Mouse (Mus musculus) cortical plate, adult 2 months (tissue): ENCODE measurements at regions not wholly inside any gene's neighbourhood (a gene's known extent, or its start where the extent isn't known, plus 50 kb on each side); places are given as distances from the start of the nearest gene placed in this dataset.

Experiments
- H3K27ac ChIP-seq: fragments of 200-500 bp; 2 replicates; pipeline ENCODE4 v1.5.1; 2012; ENCODE audit warnings: low read length, control low read depth, inconsistent platforms; ENCODE audit not compliant: insufficient read depth
- H3K4me1 ChIP-seq: fragments of 200-500 bp; 2 replicates; pipeline ENCODE4 v1.6.1; 2011; ENCODE audit warnings: low read length; ENCODE audit not compliant: control insufficient read depth, insufficient read depth
- H3K4me3 ChIP-seq: fragments of 200-500 bp; 2 replicates; pipeline ENCODE4 v1.5.1; 2011; ENCODE audit warnings: mild to moderate bottlenecking, low read length, control low read depth; ENCODE audit not compliant: insufficient read depth
- CTCF ChIP-seq: fragments of 200-500 bp; IDR thresholded peaks from 2 replicates; pipeline ENCODE4 v1.5.1; 2011; ENCODE audit warnings: mild to moderate bottlenecking, control low read depth, low read length; ENCODE audit not compliant: insufficient read depth; ENCODE audit errors: extremely low read depth
- POLR2A ChIP-seq: fragments of 200-500 bp; IDR thresholded peaks from 2 replicates; pipeline ENCODE4 v1.6.1; 2011; ENCODE audit warnings: mild to moderate bottlenecking, low read length, control low read depth; ENCODE audit not compliant: insufficient read depth; ENCODE audit errors: extremely low read depth

- Histone ChIP-seq H3K4me1 (no peaks in the 10 kb centered on the region), H3K27ac (no peak overlapping the region), H3K4me3 (no peak overlapping the region)
- no peak for TF ChIP-seq CTCF
- TF ChIP-seq POLR2A: no peak
These were observed 311.6 kb downstream of the Setd4 start for GRCm38 (mm10) chr16:93292181-93292834.

- no peak for TF ChIP-seq POLR2A
- no peak for TF ChIP-seq CTCF
- Histone ChIP-seq H3K27ac (no peak overlapping the region), H3K4me1 (no peaks in the 10 kb centered on the region), H3K4me3 (no peak overlapping the region)
These were observed 315.8 kb downstream of the Setd4 start for GRCm38 (mm10) chr16:93288036-93288435.

- H3K4me3 ChIP-seq: no peak overlapping the region
- TF ChIP-seq CTCF (no peak), POLR2A (no peak)
- no peak overlapping the region for H3K27ac ChIP-seq
- no peaks in the 10 kb centered on the region for H3K4me1 ChIP-seq
These were observed 316.3 kb downstream of the Setd4 start for GRCm38 (mm10) chr16:93287520-93287919.

- no peak overlapping the region for H3K4me3 ChIP-seq
- TF ChIP-seq POLR2A: no peak
- no peak for TF ChIP-seq CTCF
- H3K4me1 ChIP-seq: no peaks in the 10 kb centered on the region
- H3K27ac ChIP-seq: no peak overlapping the region
These were observed 317.0 kb downstream of the Setd4 start for GRCm38 (mm10) chr16:93286816-93287215.

DNA sequence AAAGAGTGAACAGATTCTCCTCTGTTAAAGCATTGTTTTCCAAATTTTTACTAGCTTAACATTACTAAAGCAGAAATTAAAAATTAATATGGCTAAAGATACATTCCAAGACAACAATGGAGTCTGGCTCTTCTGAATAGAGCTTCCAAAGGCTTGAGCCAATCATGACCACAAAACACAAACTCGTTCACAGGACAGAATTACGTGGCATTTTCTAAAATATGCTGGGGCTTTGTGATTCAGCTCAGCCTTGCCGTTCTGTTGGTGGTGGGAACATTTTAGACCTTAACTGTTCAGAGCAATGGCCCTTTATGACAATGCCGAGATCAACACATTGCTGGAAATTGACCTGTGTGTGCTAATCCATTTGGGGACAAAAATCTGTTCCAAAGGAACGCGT lies 318.7 kb downstream of the Setd4 start:
- no peak overlapping the region for H3K4me3 ChIP-seq
- TF ChIP-seq POLR2A (no peak), CTCF (no peak)
- H3K27ac ChIP-seq: no peak overlapping the region
- no peaks in the 10 kb centered on the region for H3K4me1 ChIP-seq

DNA sequence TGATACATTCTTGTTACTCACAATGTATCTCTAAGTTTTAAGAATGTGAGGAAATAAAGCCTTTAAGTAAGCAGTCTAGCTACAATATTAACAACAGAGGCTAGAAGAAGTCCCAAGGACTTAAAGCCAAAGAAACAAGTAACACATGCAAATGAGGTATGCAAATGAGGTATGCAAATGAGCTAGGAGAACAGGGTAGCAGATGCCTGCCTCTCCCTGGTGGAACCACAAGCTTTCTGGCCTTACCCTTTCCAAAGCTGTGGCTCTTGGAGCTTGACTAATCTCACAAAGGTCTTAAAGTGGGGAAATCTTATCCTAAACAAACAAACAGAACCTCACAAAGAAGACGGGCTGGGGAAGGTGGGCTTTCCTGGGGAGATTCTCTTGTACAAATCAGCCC lies 322.1 kb downstream of the Setd4 start:
- TF ChIP-seq POLR2A (no peak), CTCF (no peak)
- Histone ChIP-seq H3K4me1 (no peaks in the 10 kb centered on the region), H3K4me3 (no peak overlapping the region), H3K27ac (no peak overlapping the region)

GRCm38 (mm10) chr16:93272636-93273035 lies 331.2 kb downstream of the Setd4 start:
- H3K4me3 ChIP-seq: no peak overlapping the region
- no peak overlapping the region for H3K27ac ChIP-seq
- H3K4me1 ChIP-seq: no peaks in the 10 kb centered on the region
- TF ChIP-seq POLR2A: no peak
- no peak for TF ChIP-seq CTCF

GRCm38 (mm10) chr16:93272146-93272545 lies 331.7 kb downstream of the Setd4 start:
- Histone ChIP-seq H3K4me1 (no peaks in the 10 kb centered on the region), H3K27ac (no peak overlapping the region), H3K4me3 (no peak overlapping the region)
- TF ChIP-seq POLR2A: no peak
- no peak for TF ChIP-seq CTCF

DNA sequence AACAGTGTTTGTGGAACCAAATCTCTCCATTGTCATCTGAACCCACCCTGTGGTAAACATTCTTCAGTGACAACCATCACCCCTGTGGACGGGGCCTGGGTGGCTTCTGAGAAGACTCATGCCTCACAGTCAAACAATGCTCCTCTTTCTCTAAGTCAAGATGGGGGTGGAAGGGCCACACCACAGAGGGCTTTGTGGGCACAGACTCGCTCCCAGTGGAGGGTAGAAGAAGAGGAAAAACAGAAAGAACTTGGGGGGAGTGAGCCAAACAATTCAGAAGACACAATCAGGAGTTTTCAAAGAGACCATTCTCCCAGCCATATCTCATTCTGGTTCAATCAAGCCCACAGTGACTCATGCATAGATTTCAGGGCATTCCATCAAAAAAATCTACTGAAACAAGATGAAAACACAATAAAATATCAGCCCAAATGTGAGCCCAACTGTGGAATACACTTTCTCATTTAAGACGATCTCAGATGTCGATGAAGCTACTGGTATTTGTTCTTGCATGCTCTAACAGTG lies 339.7 kb downstream of the Setd4 start:
- Histone ChIP-seq H3K4me1 (no peaks in the 10 kb centered on the region), H3K27ac (no peak overlapping the region), H3K4me3 (no peak overlapping the region)
- no peak for TF ChIP-seq POLR2A
- no peak for TF ChIP-seq CTCF

- Histone ChIP-seq H3K4me1 (no peaks in the 10 kb centered on the region), H3K27ac (no peak overlapping the region), H3K4me3 (no peak overlapping the region)
- TF ChIP-seq CTCF (no peak), POLR2A (no peak)
These were observed 340.6 kb downstream of the Setd4 start for GRCm38 (mm10) chr16:93263141-93263815.

DNA sequence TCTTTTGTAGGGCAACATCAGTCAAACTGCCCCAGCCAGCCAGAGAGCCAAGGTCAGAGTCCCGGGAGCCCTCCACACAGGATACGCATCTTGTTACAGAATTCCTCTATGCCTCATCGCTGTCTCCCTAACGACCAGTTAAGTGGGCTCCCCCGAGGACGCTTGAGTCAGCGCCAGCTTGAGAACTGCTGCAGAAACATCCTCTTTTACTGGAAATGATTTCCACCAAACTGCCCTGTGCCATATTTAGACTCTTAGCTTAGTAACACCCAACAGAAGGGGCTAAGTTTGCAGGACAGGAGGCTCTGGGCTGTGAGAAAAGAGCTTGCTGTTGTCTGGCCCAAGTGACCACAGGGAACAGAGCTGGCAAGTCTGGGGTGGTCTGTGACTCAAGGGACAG lies 357.0 kb downstream of the Setd4 start:
- TF ChIP-seq CTCF: no peak
- TF ChIP-seq POLR2A: no peak
- H3K4me1 ChIP-seq: no peaks in the 10 kb centered on the region
- no peak overlapping the region for H3K27ac ChIP-seq
- no peak overlapping the region for H3K4me3 ChIP-seq
